Mouse (Mus musculus) stomach, embryonic 14.5 days (tissue): ENCODE measurements around the gene Pabpn1. TPM values are rescaled to one million over a fixed set of nuclear protein-coding genes. Genes with fewer than 3 reads are reported as not detected.

Experiments used
- ATAC-seq: fragments of 200-750 bp; cut with Nextera tagmentation; 2 replicates; pipeline ENCODE4 v1.8.0; 2017; ENCODE audit warnings: low read depth, moderate TSS enrichment; ENCODE audit not compliant: insufficient number of reproducible peaks, insufficient read depth, low FRiP score
- H3K27ac ChIP-seq: fragments of 300-500 bp; sonication (generic); 2 replicates; pipeline ENCODE4 v1.5.1; 2014; ENCODE audit warnings: mild to moderate bottlenecking, low read length, moderate library complexity, mixed read lengths
- H3K27me3 ChIP-seq: fragments of 300-500 bp; sonication (generic); 2 replicates; pipeline ENCODE4 v1.6.1; 2014; ENCODE audit warnings: low read length, control low read depth, mixed read lengths; ENCODE audit not compliant: control insufficient read depth, insufficient read depth
- H3K36me3 ChIP-seq: fragments of 300-500 bp; sonication (generic); 2 replicates; pipeline ENCODE4 v1.6.1; 2014; ENCODE audit warnings: mild to moderate bottlenecking, control low read depth, low read length, moderate library complexity, mixed read lengths; ENCODE audit not compliant: control insufficient read depth, insufficient read depth
- H3K4me1 ChIP-seq: fragments of 300-500 bp; sonication (generic); 2 replicates; pipeline ENCODE4 v1.6.1; 2014; ENCODE audit warnings: low read length, control low read depth, mixed read lengths; ENCODE audit not compliant: control insufficient read depth, insufficient read depth
- H3K4me2 ChIP-seq: fragments of 300-500 bp; sonication (generic); replicated peaks from 2 replicates; pipeline ENCODE4 v1.6.1; 2014; ENCODE audit warnings: low read depth, low read length, control low read depth
- H3K4me3 ChIP-seq: fragments of 300-500 bp; sonication (generic); 2 replicates; pipeline ENCODE4 v1.5.1; 2014; ENCODE audit warnings: low read depth, low read length, control low read depth
- H3K9ac ChIP-seq: fragments of 300-500 bp; sonication (generic); replicated peaks from 2 replicates; pipeline ENCODE4 v1.6.1; 2014; ENCODE audit warnings: low read depth, mild to moderate bottlenecking, control low read depth, low read length, moderate library complexity, mixed read lengths
- H3K9me3 ChIP-seq: fragments of 300-500 bp; sonication (generic); 2 replicates; pipeline ENCODE4 v1.6.1; 2016; ENCODE audit warnings: low read depth, low read length, control low read depth; ENCODE audit not compliant: control insufficient read depth
- WGBS: fragments of 180-500 bp; shearing (Covaris S2); extraction: QIAGEN DNeasy Blood & Tissue Kit; methylation state at CpG from one replicate; pipeline ENCODE4 v1.1.7; 2014; 5-methylcytosine and 5-hydroxymethylcytosine counted together
- polyA plus RNA-seq: library from polyadenylated mRNA; unstranded; fragments of >200 nt; fragmentation: Nextera tagmentation; extraction: Ambion mirVana; gene quantifications from 2 replicates; pipeline ENCODE4 v1.2.1, GENCODE M21; 2014

Pabpn1 gene
- polyA plus RNA-seq, 1 experiment from 2014 or later, result 136 TPM

GRCm38 (mm10) chr14:54900383-54900782 lies 8.1 kb downstream of the Pabpn1 start:
- H3K27ac ChIP-seq, result no peak overlapping the region

GRCm38 (mm10) chr14:54903641-54904040 lies 11.3 kb downstream of the Pabpn1 start:
- Histone ChIP-seq H3K9me3 (no peaks in the 10 kb centered on the region), H3K9ac (no peak overlapping the region), H3K27me3 (no peaks in the 10 kb centered on the region), H3K4me2 (no peak overlapping the region), H3K36me3 (peaks cover 25% of the 10 kb centered on the region), H3K27ac (no peak overlapping the region), H3K4me1 (no peaks in the 10 kb centered on the region), H3K4me3 (no peak overlapping the region)
- ATAC-seq, result no peak
- 87% methylated on average over 4 of the region's 4 CpGs for WGBS

More at GRCm38 (mm10) chr14:54900383-54900782, 8.1 kb downstream of the Pabpn1 start:
- peak; percentile 57; the same call in 1 of the 2 replicates for ATAC-seq
- Histone ChIP-seq H3K36me3 (peaks cover 28% of the 10 kb centered on the region), H3K4me2 (no peak overlapping the region), H3K9me3 (no peaks in the 10 kb centered on the region), H3K27me3 (no peaks in the 10 kb centered on the region), H3K4me3 (no peak overlapping the region), H3K4me1 (0 out of 2 replicates have a peak, but pooled peaks cover 6% of the 10 kb centered on the region), H3K9ac (no peak overlapping the region)
- WGBS, result 0% methylated on average over 3 of the region's 3 CpGs

GRCm38 (mm10) chr14:54908682-54909081 lies 16.4 kb downstream of the Pabpn1 start:
- Histone ChIP-seq H3K36me3 (peaks cover 40% of the 10 kb centered on the region), H3K9me3 (no peaks in the 10 kb centered on the region), H3K4me2 (no peak overlapping the region), H3K4me3 (no peak overlapping the region), H3K27ac (no peak overlapping the region), H3K4me1 (peaks cover 9% of the 10 kb centered on the region; the same call in 1 of the 2 replicates), H3K27me3 (no peaks in the 10 kb centered on the region), H3K9ac (no peak overlapping the region)
- WGBS, result 77% methylated on average over 7 of the region's 7 CpGs
- ATAC-seq, result no peak

GRCm38 (mm10) chr14:54912109-54912850 lies 20.0 kb downstream of the Pabpn1 start:
- Histone ChIP-seq H3K36me3 (peaks cover 39% of the 10 kb centered on the region; the same call in 1 of the 2 replicates), H3K27me3 (no peaks in the 10 kb centered on the region), H3K27ac (peak overlapping the region; percentile 82), H3K4me2 (peak overlapping the region; percentile 98), H3K4me3 (peak overlapping the region; percentile 86), H3K9me3 (no peaks in the 10 kb centered on the region), H3K9ac (peak overlapping the region; percentile 89), H3K4me1 (peaks cover 9% of the 10 kb centered on the region; the same call in 1 of the 2 replicates)
- WGBS, result 2% methylated on average over 56 of the region's 69 CpGs
- ATAC-seq, result peak; percentile 12

GRCm38 (mm10) chr14:54912886-54913285 lies 20.6 kb downstream of the Pabpn1 start, which contains the start of gene Slc22a17:
Slc22a17 (minus strand) TSS chr14:54913132.
- H3K36me3 ChIP-seq, result peaks cover 40% of the 10 kb centered on the region; the same call in 1 of the 2 replicates
- 0% methylated on average over 25 of the region's 28 CpGs for WGBS

GRCm38 (mm10) chr14:54913343-54913742 lies 21.0 kb downstream of the Pabpn1 start:
- Histone ChIP-seq H3K4me2 (peak overlapping the region; percentile 98), H3K27me3 (no peaks in the 10 kb centered on the region), H3K9me3 (no peaks in the 10 kb centered on the region), H3K4me3 (peak overlapping the region; percentile 86), H3K4me1 (peaks cover 9% of the 10 kb centered on the region; the same call in 1 of the 2 replicates), H3K9ac (peak overlapping the region; percentile 89), H3K27ac (peak overlapping the region; percentile 82; the same call in 1 of the 2 replicates), H3K36me3 (peaks cover 37% of the 10 kb centered on the region; the same call in 1 of the 2 replicates)
- WGBS, result 15% methylated on average over 10 of the region's 10 CpGs
- ATAC-seq, result peak; percentile 4; the same call in 1 of the 2 replicates

More at GRCm38 (mm10) chr14:54912886-54913285, 20.6 kb downstream of the Pabpn1 start, which contains the start of gene Slc22a17:
- H3K4me2 ChIP-seq, result peak within 1 kb of the TSS; percentile 98
- peaks cover 9% of the 10 kb centered on the region; the same call in 1 of the 2 replicates for H3K4me1 ChIP-seq
- ATAC-seq, result peak; percentile 86
- H3K9ac ChIP-seq, result peak within 1 kb of the TSS; percentile 89
- no peaks in the 10 kb centered on the region for H3K9me3 ChIP-seq
- H3K27ac ChIP-seq, result peak within 1 kb of the TSS; percentile 82
- H3K27me3 ChIP-seq, result no peaks in the 10 kb centered on the region
- peak within 1 kb of the TSS; percentile 86 for H3K4me3 ChIP-seq

- Histone ChIP-seq H3K4me1 (peaks cover 11% of the 10 kb centered on the region; the same call in 1 of the 2 replicates), H3K27me3 (no peaks in the 10 kb centered on the region), H3K36me3 (peaks cover 54% of the 10 kb centered on the region), H3K9ac (no peak overlapping the region), H3K9me3 (peaks cover 6% of the 10 kb centered on the region; the same call in 1 of the 2 replicates), H3K4me2 (no peak overlapping the region), H3K4me3 (no peak overlapping the region), H3K27ac (no peak overlapping the region)
- no peak for ATAC-seq
- 88% methylated on average over 16 of the region's 16 CpGs for WGBS
Measured at GRCm38 (mm10) chr14:54920076-54920685, 27.9 kb downstream of the Pabpn1 start.

- H3K9me3 ChIP-seq, result peaks cover 6% of the 10 kb centered on the region; the same call in 1 of the 2 replicates
- peak overlapping the region; percentile 64 for H3K4me3 ChIP-seq
- 14% methylated on average over 7 of the region's 7 CpGs for WGBS
- peak overlapping the region; percentile 86 for H3K4me2 ChIP-seq
- peaks cover 22% of the 10 kb centered on the region for H3K4me1 ChIP-seq
- H3K27me3 ChIP-seq, result no peaks in the 10 kb centered on the region
- H3K36me3 ChIP-seq, result peaks cover 22% of the 10 kb centered on the region
- peak overlapping the region; percentile 98 for H3K9ac ChIP-seq
- peak overlapping the region; percentile 100 for H3K27ac ChIP-seq
- ATAC-seq, result peak; percentile 51
Measured at GRCm38 (mm10) chr14:54924641-54925348, 32.5 kb downstream of the Pabpn1 start.
